Mouse (Mus musculus): ENCODE results near the gene Krt16.

The Krt16 gene

DNA sequence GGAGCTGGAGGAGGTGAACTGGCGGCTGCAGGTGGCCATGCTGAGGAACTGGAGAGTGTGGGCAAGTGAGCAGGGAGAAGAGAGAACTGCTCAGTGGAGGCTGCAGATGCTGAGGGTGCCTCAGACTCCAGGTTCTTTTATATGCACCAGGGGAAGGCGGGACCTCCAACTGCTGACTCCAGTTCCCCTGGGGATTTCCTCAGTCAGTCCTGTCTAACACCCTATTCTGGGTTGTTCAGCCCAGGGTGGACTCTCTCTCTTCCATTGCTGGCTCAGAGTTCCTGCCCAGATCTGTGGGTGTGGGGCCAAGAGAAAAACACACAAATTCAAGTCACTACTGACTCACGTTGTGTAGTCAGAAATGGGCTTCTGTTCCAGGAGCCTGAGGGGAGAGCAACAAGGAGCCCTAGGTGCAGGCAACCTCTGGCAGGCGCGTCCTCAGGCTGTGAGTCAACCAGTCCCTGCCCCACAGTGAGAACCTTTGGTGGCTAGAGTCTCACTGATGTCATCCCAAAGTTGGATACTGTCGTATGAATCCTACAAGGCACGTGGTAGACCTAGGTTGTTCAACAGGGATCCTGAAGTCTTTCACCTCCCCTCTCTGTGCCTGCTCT lies at the start of gene Krt16:
Krt16 (minus strand) TSS at position 51 of the 614 bp plus-strand sequence.
- DNase-seq (ENCODE audit: low spot score), result no peak

DNA sequence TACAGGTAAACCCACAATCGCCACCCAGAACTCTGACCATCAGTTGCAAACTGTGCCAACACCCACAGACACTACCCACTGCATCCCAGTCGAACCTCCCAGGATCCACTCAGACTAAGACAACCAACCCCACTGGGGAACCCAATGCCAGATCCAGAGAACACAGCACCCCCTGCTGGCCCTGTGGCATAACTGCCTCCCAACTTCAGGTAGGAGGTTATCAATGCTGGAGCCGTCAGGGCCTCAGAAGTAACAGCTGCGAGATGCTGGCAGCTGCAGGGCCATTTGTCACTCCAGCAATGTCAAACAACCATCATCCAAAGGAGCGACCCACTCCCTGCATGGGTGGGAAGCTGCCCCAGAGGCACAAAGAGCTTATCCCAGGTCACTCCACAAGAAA lies 49.1 kb upstream of the Krt16 start:
- DNase-seq (ENCODE audit: low spot score), result no peak

GRCm38 (mm10) chr11:100295308-100295707 lies 46.6 kb upstream of the Krt16 start:
- DNase-seq (ENCODE audit: low spot score), result peak; percentile 71

GRCm38 (mm10) chr11:100292884-100293283 lies 44.2 kb upstream of the Krt16 start:
- DNase-seq (ENCODE audit: low spot score), result no peak

DNA sequence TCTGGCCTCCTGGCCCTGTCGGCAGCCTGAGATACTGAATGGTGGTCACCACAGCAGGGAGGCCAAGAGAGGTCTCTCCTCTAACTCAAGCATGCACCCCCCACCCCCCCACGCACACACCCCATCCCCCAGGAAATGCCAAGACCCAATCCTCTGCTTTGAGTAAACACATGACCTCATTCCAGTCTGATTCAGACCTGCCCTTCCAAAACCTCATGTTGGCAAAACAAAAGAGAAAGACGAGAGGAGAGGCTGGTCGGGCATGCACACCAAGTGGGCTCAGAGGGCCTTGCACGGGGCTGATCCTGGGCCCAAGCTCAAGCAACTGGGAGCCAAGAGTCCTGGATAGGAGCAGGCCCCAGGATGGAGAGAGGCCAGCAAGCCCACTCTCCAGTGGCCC lies 41.5 kb upstream of the Krt16 start:
- DNase-seq (ENCODE audit: low spot score), result no peak

DNA sequence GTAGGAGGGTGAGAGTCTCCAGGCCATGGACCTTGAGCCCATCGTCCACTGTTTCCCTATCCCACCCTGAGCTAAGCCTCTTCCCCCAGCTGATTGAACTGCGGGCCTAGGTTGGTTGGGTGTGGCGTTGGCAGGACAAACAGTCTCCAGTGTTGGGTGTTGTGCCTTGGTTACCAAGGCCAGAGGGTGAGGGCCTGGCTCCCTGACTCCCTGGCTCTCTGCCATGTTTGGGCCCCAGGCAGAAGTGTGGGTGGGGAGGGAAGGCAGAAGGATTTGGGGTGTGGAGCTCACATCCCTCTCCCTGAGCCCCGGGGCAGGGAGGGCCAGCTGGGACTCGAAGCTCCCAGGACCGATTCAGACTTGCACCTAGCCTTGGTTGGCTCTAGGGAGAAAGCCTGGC lies 40.2 kb upstream of the Krt16 start:
- no peak for DNase-seq (ENCODE audit: low spot score)

DNA sequence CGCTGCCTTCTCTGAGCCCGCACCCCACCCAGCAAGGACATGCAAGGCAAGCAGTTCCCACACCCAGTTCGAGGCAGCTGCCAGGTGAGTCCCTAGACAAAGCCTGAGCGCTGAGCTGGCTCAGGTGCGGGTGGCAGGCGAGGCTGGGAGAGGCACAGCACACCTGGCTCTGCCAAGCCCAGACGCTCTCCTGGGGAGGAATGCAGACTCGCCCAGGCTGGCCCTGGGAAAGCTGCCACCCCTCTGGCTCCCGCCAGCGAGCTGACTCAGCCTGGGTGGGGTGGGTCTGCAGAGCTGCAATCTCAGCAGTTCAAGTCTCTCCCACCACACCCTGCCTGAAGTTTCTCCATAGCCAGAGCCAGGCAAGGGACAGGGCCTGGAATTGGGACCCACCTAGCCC lies 38.3 kb upstream of the Krt16 start:
- no peak for DNase-seq (ENCODE audit: low spot score)

DNA sequence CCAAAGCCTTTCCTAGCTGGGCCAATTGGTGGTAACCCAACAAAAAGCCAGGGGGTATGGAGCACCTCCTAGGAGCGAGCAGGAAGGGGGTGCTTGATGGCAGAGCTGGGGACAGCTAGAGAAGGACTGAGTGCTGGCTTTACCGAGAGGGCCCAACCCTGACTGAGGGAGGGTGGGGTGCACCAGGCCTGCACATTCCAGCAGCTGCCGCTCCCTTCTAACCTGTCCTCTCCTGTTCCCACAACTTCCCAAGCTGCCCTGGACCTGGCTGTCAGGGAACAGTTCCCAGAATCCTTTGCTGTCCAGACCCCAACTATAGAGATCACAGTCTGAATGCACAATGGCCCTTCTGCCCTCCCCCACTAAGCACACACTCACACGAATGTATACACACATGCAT lies 36.3 kb upstream of the Krt16 start:
- no peak for DNase-seq (ENCODE audit: low spot score)

GRCm38 (mm10) chr11:100282549-100282948 lies 33.8 kb upstream of the Krt16 start:
- no peak for DNase-seq (ENCODE audit: low spot score)

GRCm38 (mm10) chr11:100281596-100282544 lies 33.2 kb upstream of the Krt16 start:
- DNase-seq (ENCODE audit: low spot score), result peak; percentile 94

DNA sequence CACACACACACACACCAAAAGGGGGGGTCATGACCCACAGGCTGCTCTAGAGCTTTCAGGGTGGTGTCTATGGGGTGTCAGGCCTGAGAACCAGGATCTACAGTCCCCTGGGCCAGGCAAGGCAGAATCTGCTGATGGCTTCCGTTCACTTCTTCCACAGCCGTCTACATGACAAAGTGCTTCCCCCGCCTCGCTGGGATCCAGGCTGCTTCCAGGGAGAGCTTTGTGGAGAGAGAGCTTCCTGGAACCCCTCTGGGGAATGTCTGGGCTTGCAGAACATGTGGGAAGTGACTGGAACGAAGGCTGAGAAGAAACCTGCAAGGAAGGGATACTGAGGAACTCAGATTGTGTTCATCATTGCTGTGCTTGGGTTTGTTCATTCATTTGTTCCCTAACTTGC lies 30.1 kb upstream of the Krt16 start:
- DNase-seq (ENCODE audit: low spot score), result no peak

GRCm38 (mm10) chr11:100277726-100278480 lies 29.2 kb upstream of the Krt16 start:
- no peak for DNase-seq (ENCODE audit: low spot score)

GRCm38 (mm10) chr11:100275466-100275865 lies 26.8 kb upstream of the Krt16 start:
- no peak for DNase-seq (ENCODE audit: low spot score)

- no peak for DNase-seq (ENCODE audit: low spot score)
Measured at GRCm38 (mm10) chr11:100274719-100275118, 26.0 kb upstream of the Krt16 start.

GRCm38 (mm10) chr11:100271878-100272277 lies 23.2 kb upstream of the Krt16 start:
- no peak for DNase-seq (ENCODE audit: low spot score)

- DNase-seq (ENCODE audit: low spot score), result no peak
Measured at GRCm38 (mm10) chr11:100269821-100270332, 21.2 kb upstream of the Krt16 start, which contains the start of gene Krt42. Gene Krt42, minus strand, starts transcription at chr11:100269871.

- no peak for DNase-seq (ENCODE audit: low spot score)
Measured at GRCm38 (mm10) chr11:100262058-100262980, 13.6 kb upstream of the Krt16 start.

- DNase-seq (ENCODE audit: low spot score), result no peak
Measured at GRCm38 (mm10) chr11:100261235-100261605, 12.5 kb upstream of the Krt16 start.

GRCm38 (mm10) chr11:100260514-100261234 lies 12.0 kb upstream of the Krt16 start, which contains the start of gene Krt17:
Gene Krt17, minus strand, starts transcription at chr11:100261029.
- DNase-seq (ENCODE audit: low spot score), result no peak

- DNase-seq (ENCODE audit: low spot score), result no peak
Measured at GRCm38 (mm10) chr11:100259079-100259478, 10.4 kb upstream of the Krt16 start.

All from layer of hippocampus, adult 9-10 months (tissue).